Mouse (Mus musculus): ENCODE results near the gene Ints3.

DNA sequence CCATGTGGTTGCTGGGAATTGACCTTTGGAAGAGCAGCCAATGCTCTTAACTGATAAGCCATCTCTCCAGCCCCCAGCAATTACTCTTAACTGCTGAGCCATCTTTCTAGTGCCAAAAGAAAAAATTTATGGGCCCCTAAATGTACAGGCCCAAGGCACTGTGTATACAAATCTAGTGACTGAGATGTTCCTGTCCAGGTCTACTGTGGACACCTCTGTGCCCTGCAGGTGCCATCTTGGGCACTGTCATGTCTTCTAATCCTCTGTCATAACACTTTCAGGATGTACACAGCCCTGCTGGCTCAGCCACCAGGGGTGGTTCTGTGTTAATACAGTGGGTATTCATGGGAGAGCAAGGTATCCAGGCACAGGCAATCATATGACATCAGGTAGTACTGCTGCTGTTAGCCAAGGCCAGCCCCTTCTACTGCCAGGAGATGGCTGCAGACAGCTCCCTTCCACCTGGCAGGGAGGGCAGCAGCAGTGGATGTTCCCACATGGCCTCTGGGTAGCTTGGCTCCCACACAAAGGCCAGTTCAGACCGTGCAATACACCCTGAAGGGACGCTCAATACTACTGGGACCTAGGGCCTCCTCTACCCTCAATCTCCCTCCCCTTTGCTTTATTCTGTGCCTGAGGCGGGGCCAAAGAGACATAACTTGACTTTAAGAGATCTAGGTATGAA is 57.7 kb downstream of the Ints3 start:
- TF ChIP-seq CTCF (IDR thresholded peaks at IDR 0.05) (no peak), POLR2A (IDR thresholded peaks at IDR 0.05; ENCODE audit: insufficient read depth, low read depth, low read length) (no peak), EP300 (IDR thresholded peaks at IDR 0.05; ENCODE audit: insufficient read depth, low read depth, low read length) (no peak)
